Mouse (Mus musculus) neural tube, embryonic 13.5 days (tissue): ENCODE data around the gene Rap1gap. TPM values are rescaled to one million over a fixed set of nuclear protein-coding genes. Genes with fewer than 3 reads are reported as not detected.

ENCODE experiments used
- ATAC-seq: fragments of 200-750 bp; cut with Nextera tagmentation; 2 replicates; pipeline ENCODE4 v1.8.0; 2017; ENCODE audit warnings: low read depth, mild to moderate bottlenecking, moderate TSS enrichment, moderate library complexity
- H3K27ac ChIP-seq: fragments of 300-500 bp; sonication (generic); replicated peaks from 2 replicates; pipeline ENCODE4 v1.5.1; 2015; ENCODE audit warnings: moderate library complexity, mild to moderate bottlenecking, inconsistent platforms
- H3K27me3 ChIP-seq: fragments of 300-500 bp; sonication (generic); 2 replicates; pipeline ENCODE4 v1.6.1; 2015; ENCODE audit warnings: mild to moderate bottlenecking, inconsistent platforms
- H3K36me3 ChIP-seq: fragments of 300-500 bp; sonication (generic); 2 replicates; pipeline ENCODE4 v1.6.1; 2015; ENCODE audit warnings: mild to moderate bottlenecking, inconsistent platforms
- H3K4me1 ChIP-seq: fragments of 300-500 bp; sonication (generic); replicated peaks from 2 replicates; pipeline ENCODE4 v1.6.1; 2015; ENCODE audit warnings: inconsistent platforms
- H3K4me2 ChIP-seq: fragments of 300-500 bp; sonication (generic); 2 replicates; pipeline ENCODE4 v1.6.1; 2015; ENCODE audit warnings: inconsistent platforms, mild to moderate bottlenecking, moderate library complexity
- H3K4me3 ChIP-seq: fragments of 300-500 bp; sonication (generic); 2 replicates; pipeline ENCODE4 v1.5.1; 2015; ENCODE audit warnings: mild to moderate bottlenecking, inconsistent platforms
- H3K9ac ChIP-seq: fragments of 300-500 bp; sonication (generic); 2 replicates; pipeline ENCODE4 v1.6.1; 2015; ENCODE audit warnings: moderate library complexity, mild to moderate bottlenecking, inconsistent platforms
- H3K9me3 ChIP-seq: fragments of 300-500 bp; sonication (generic); 2 replicates; pipeline ENCODE4 v1.6.1; 2016; ENCODE audit warnings: inconsistent platforms
- WGBS: fragments of 180-500 bp; shearing (Covaris S2); methylation state at CpG from one replicate; pipeline ENCODE4 v1.1.7; 2015; 5-methylcytosine and 5-hydroxymethylcytosine counted together
- polyA plus RNA-seq: library from polyadenylated mRNA; unstranded; fragments of >200 nt; fragmentation: Nextera tagmentation; extraction: Ambion mirVana; gene quantifications from 2 replicates; pipeline ENCODE4 v1.2.1, GENCODE M21; 2015

Gene Rap1gap
- polyA plus RNA-seq, 1 experiment from 2014 or later, result 51.2 TPM

GRCm38 (mm10) chr4:137728399-137729154 lies 64.1 kb downstream of the Rap1gap start:
- WGBS, result 7% methylated on average over 16 of the region's 17 CpGs
- H3K9ac ChIP-seq, result peak overlapping the region; percentile 58
- H3K4me1 ChIP-seq, result peaks cover 42% of the 10 kb centered on the region
- H3K36me3 ChIP-seq, result no peaks in the 10 kb centered on the region
- peak overlapping the region; percentile 35 for H3K4me3 ChIP-seq
- H3K27ac ChIP-seq, result peak overlapping the region; percentile 38; the same call in 1 of the 2 replicates
- peak; percentile 13 for ATAC-seq
- H3K27me3 ChIP-seq, result peaks cover 30% of the 10 kb centered on the region
- H3K9me3 ChIP-seq, result no peaks in the 10 kb centered on the region
- peak overlapping the region; percentile 64 for H3K4me2 ChIP-seq

- Histone ChIP-seq H3K27me3 (peaks cover 22% of the 10 kb centered on the region), H3K4me3 (peak overlapping the region; percentile 35), H3K36me3 (no peaks in the 10 kb centered on the region), H3K4me1 (peaks cover 34% of the 10 kb centered on the region), H3K4me2 (peak overlapping the region; percentile 64), H3K9me3 (no peaks in the 10 kb centered on the region), H3K27ac (no peak overlapping the region), H3K9ac (peak overlapping the region; percentile 58)
- WGBS, result 16% methylated on average over 24 of the region's 24 CpGs
- ATAC-seq, result peak; percentile 30; the same call in 1 of the 2 replicates
These were observed 64.8 kb downstream of the Rap1gap start for GRCm38 (mm10) chr4:137729155-137729855.

DNA sequence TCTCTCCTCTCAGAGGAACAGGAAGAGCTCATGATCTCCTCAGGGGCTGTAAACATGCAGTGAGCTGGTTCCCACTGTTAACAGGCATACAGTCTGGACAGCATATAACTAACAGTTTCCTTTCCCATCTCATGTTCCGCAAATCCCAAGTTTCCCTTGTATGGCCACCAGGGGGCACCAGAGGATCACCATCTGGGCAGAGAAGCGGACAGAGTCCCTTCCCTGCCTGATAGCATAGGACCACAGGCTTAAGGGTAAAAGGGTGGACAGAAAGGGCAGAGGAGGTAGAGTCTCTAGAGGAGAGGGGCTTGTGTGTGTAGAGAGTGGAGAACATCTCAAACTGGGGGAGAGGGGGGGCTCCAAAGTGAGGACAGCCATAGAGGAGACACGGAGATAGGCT lies 65.6 kb downstream of the Rap1gap start:
- H3K9ac ChIP-seq, result no peak overlapping the region
- H3K4me3 ChIP-seq, result no peak overlapping the region
- H3K36me3 ChIP-seq, result no peaks in the 10 kb centered on the region
- H3K9me3 ChIP-seq, result no peaks in the 10 kb centered on the region
- peaks cover 34% of the 10 kb centered on the region for H3K4me1 ChIP-seq
- no peak overlapping the region for H3K4me2 ChIP-seq
- peak; percentile 55 for ATAC-seq
- H3K27me3 ChIP-seq, result peaks cover 21% of the 10 kb centered on the region
- no peak overlapping the region for H3K27ac ChIP-seq
- WGBS, result 21% methylated on average over 3 of the region's 3 CpGs

DNA sequence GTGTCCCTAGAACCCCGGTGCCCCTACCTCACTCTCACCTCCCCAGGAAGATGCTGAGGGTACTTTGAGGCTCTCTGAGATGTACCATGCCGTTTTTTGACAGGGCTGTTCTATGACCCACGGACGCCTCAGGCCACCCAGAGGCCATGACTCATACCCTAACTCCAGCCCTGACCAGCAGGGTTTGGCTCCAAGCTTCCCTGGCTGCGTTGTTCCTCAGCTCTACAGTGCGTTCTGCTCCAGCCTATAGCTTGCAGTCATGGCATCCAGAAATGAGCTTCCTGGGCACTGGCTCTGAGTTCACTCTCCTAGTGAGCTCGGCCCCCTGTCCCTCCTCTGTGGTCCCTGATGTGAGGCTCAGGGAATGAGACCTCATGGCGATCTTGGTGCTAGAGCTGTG lies 66.2 kb downstream of the Rap1gap start:
- no peak for ATAC-seq
- no peak overlapping the region for H3K4me3 ChIP-seq
- H3K27ac ChIP-seq, result no peak overlapping the region
- H3K9ac ChIP-seq, result no peak overlapping the region
- H3K36me3 ChIP-seq, result no peaks in the 10 kb centered on the region
- no peak overlapping the region for H3K4me2 ChIP-seq
- WGBS, result 84% methylated on average over 8 of the region's 8 CpGs
- H3K27me3 ChIP-seq, result peaks cover 21% of the 10 kb centered on the region
- H3K9me3 ChIP-seq, result no peaks in the 10 kb centered on the region
- peaks cover 38% of the 10 kb centered on the region for H3K4me1 ChIP-seq

DNA sequence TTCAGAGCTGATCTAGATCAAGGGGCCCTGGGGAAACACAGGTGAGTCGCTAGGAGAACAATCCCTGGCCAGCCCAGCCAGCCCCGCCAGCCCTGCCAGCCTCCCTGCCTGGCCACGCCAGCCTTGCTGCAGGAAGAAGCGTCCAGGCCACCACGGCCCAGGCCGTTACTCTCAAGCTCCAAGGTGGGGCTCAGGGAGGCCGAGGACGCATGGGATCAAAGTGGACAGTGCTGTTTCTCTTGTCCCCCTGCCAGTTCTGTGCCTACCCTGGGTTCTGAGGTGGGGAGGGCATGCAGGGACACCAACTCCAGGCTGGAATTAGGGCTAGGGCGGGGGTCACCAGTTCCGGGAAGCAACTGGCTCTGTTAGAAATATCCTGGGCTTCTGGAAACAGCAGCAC lies 67.4 kb downstream of the Rap1gap start:
- H3K9ac ChIP-seq, result no peak overlapping the region
- peaks cover 44% of the 10 kb centered on the region for H3K4me1 ChIP-seq
- 76% methylated on average over 10 of the region's 10 CpGs for WGBS
- H3K27me3 ChIP-seq, result peaks cover 21% of the 10 kb centered on the region
- H3K36me3 ChIP-seq, result no peaks in the 10 kb centered on the region
- no peak overlapping the region for H3K4me2 ChIP-seq
- H3K9me3 ChIP-seq, result no peaks in the 10 kb centered on the region
- H3K4me3 ChIP-seq, result no peak overlapping the region
- ATAC-seq, result no peak
- no peak overlapping the region for H3K27ac ChIP-seq

DNA sequence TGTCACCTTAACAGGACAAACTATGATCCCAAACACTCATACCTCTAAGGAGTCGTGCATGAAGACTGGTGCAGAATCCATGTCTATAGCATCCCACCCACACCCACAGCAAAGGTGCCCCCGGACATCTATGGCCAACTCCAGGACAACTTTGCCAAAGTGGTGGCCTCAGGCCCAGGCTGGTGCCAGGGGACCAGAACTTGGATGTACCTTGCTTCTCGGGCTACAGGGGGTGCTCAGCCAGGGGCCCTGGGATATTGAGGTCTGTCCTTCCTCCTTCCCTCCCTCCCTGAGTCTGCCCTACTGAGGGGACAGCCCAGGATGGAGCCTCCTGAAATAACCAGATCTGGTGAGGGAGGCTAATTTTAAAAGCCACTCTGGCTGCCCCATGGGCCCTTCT lies 67.8 kb downstream of the Rap1gap start:
- no peak overlapping the region for H3K4me2 ChIP-seq
- H3K9me3 ChIP-seq, result no peaks in the 10 kb centered on the region
- WGBS, result 79% methylated on average over 3 of the region's 3 CpGs
- no peak overlapping the region for H3K27ac ChIP-seq
- H3K9ac ChIP-seq, result no peak overlapping the region
- no peak overlapping the region for H3K4me3 ChIP-seq
- peaks cover 39% of the 10 kb centered on the region for H3K4me1 ChIP-seq
- peaks cover 21% of the 10 kb centered on the region for H3K27me3 ChIP-seq
- ATAC-seq, result no peak
- H3K36me3 ChIP-seq, result no peaks in the 10 kb centered on the region

DNA sequence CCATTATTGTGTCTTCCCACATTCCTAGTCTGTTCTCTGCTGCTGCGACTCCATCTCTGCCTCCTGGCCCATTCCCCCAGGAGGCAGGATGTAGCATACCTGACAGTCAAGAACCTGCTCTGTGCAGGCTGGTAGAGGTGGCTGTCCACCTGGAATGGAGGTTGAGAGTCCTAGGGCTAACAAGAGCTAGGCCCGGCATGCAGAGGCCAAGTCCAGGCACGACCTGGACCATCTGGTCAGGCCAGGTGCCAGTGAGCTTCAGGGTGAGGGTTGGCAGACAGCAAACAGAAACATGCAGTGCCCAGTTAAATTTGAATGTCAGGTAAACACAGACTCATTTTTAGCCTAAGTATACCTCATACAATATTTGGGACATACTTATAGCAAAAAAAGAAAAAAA lies 68.4 kb downstream of the Rap1gap start:
- Histone ChIP-seq H3K4me2 (no peak overlapping the region), H3K9me3 (no peaks in the 10 kb centered on the region), H3K36me3 (no peaks in the 10 kb centered on the region), H3K27ac (no peak overlapping the region), H3K4me1 (peaks cover 33% of the 10 kb centered on the region), H3K27me3 (peaks cover 15% of the 10 kb centered on the region), H3K9ac (no peak overlapping the region), H3K4me3 (no peak overlapping the region)
- WGBS, result 87% methylated on average over 3 of the region's 3 CpGs
- ATAC-seq, result no peak

GRCm38 (mm10) chr4:137733459-137733858 lies 68.9 kb downstream of the Rap1gap start:
- Histone ChIP-seq H3K27ac (no peak overlapping the region), H3K4me2 (no peak overlapping the region), H3K4me1 (peaks cover 28% of the 10 kb centered on the region), H3K9me3 (no peaks in the 10 kb centered on the region), H3K9ac (no peak overlapping the region), H3K27me3 (peaks cover 10% of the 10 kb centered on the region), H3K36me3 (no peaks in the 10 kb centered on the region), H3K4me3 (no peak overlapping the region)
- WGBS, result 81% methylated on average over 5 of the region's 5 CpGs
- ATAC-seq, result no peak

GRCm38 (mm10) chr4:137736220-137736701 lies 71.7 kb downstream of the Rap1gap start:
- Histone ChIP-seq H3K4me2 (no peak overlapping the region), H3K27me3 (no peaks in the 10 kb centered on the region), H3K27ac (no peak overlapping the region), H3K9ac (no peak overlapping the region), H3K9me3 (no peaks in the 10 kb centered on the region), H3K4me1 (peaks cover 18% of the 10 kb centered on the region), H3K36me3 (no peaks in the 10 kb centered on the region), H3K4me3 (no peak overlapping the region)
- no peak for ATAC-seq
- WGBS, result 50% methylated on average over 11 of the region's 11 CpGs

DNA sequence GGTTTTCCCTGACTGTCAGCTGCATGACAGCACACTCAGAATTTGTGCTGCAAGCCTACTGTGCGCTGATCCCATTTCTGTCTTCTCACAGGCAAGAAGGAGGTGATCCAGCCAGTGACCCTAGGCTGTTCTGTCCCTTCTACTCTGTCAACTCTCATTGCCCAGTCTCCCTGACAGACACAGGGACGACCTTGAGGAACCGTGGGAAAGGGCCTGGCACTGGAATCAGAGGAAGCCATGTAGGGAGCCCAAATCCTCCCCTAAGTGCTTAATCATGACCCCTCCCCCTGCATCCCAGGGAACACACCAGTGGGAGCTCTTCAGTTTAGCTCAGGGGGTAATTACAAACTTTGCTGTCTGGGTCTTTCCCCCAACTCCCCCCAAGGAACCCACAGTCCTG lies 73.2 kb downstream of the Rap1gap start:
- no peak overlapping the region for H3K4me2 ChIP-seq
- ATAC-seq, result no peak
- H3K4me3 ChIP-seq, result no peak overlapping the region
- 73% methylated on average over 3 of the region's 3 CpGs for WGBS
- H3K27ac ChIP-seq, result no peak overlapping the region
- no peaks in the 10 kb centered on the region for H3K36me3 ChIP-seq
- H3K9me3 ChIP-seq, result no peaks in the 10 kb centered on the region
- peaks cover 18% of the 10 kb centered on the region for H3K4me1 ChIP-seq
- H3K27me3 ChIP-seq, result no peaks in the 10 kb centered on the region
- H3K9ac ChIP-seq, result no peak overlapping the region

DNA sequence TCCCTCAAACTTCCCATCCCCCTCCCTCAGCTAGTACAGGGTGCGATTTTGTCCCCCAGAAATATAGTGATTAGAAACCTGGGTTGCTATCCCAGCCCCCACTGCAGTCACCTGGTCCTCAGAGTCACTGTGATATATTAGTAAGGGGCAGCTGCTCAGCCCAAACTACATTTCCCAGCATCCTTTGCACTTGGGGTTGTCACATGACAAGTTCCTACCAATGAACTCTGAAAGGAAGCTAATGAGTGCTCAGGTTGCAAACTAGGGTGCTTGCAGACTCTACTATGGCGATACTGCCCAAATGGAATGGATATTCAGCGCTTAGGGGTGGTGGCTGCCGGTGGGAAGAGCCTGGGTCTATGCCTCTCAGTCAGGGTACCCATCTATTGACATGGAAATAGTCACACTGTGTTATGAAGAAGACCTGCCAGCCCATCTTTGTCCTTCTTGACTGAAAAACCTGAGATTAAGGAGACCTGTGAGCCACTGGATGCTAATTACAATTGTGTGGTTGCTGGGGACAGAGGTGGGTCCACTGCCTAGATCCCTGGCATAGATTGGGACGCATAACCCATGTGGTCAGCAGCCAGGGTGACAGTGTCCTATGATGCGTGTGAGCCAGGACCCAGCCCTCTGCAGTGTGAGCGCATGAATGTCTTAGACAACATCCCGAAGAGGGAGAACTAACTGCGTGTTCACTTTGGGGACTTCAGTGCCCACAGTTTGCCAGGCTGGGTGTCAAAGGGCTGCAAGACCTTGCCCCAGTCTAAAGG lies 74.8 kb downstream of the Rap1gap start:
- 52% methylated on average over 9 of the region's 9 CpGs for WGBS
- Histone ChIP-seq H3K9me3 (no peaks in the 10 kb centered on the region), H3K36me3 (no peaks in the 10 kb centered on the region), H3K4me1 (peaks cover 18% of the 10 kb centered on the region), H3K27ac (no peak overlapping the region), H3K4me3 (0 out of 2 replicates have a peak overlapping the region, but pooled peaks have one; percentile 9), H3K9ac (no peak overlapping the region), H3K27me3 (no peaks in the 10 kb centered on the region), H3K4me2 (peak overlapping the region; percentile 47)
- peak; percentile 70 for ATAC-seq

GRCm38 (mm10) chr4:137740350-137740749 lies 75.8 kb downstream of the Rap1gap start:
- 88% methylated on average over 7 of the region's 7 CpGs for WGBS
- Histone ChIP-seq H3K27me3 (no peaks in the 10 kb centered on the region), H3K4me1 (peaks cover 18% of the 10 kb centered on the region), H3K4me3 (no peak overlapping the region), H3K4me2 (no peak overlapping the region), H3K36me3 (no peaks in the 10 kb centered on the region), H3K9me3 (no peaks in the 10 kb centered on the region), H3K27ac (no peak overlapping the region), H3K9ac (no peak overlapping the region)
- ATAC-seq, result no peak
